Mouse (Mus musculus) bone marrow, adult 2 months (tissue): Measurements from ENCODE around the gene Msrb3. TPM values are rescaled to one million over a fixed set of nuclear protein-coding genes. Genes with fewer than 3 reads are reported as not detected.

Experiments used
- H3K27ac ChIP-seq: fragments of 200-500 bp; 2 replicates; pipeline ENCODE4 v1.5.1; 2012; ENCODE audit warnings: low read depth, mild to moderate bottlenecking, control low read depth, inconsistent platforms, low read length; ENCODE audit not compliant: control insufficient read depth, poor library complexity, insufficient read depth
- H3K4me1 ChIP-seq: fragments of 200-500 bp; 2 replicates; pipeline ENCODE4 v1.6.1; 2011; ENCODE audit warnings: low read length; ENCODE audit not compliant: control insufficient read depth, insufficient read depth
- H3K4me3 ChIP-seq: fragments of 200-500 bp; replicated peaks from 2 replicates; pipeline ENCODE3; 2011; ENCODE audit warnings: mild to moderate bottlenecking, low read depth, low read length, control low read depth; ENCODE audit not compliant: control insufficient read depth
- CTCF ChIP-seq: fragments of 200-500 bp; IDR thresholded peaks from 2 replicates; pipeline ENCODE4 v1.5.1; 2011; ENCODE audit warnings: low read length, control low read depth; ENCODE audit not compliant: control insufficient read depth, insufficient read depth
- POLR2A ChIP-seq: fragments of 200-500 bp; IDR thresholded peaks from 2 replicates; pipeline ENCODE4 v1.6.1; 2011; ENCODE audit warnings: low read depth, mild to moderate bottlenecking, control low read depth, low read length, borderline replicate concordance; ENCODE audit not compliant: control insufficient read depth
- WGBS: fragments of 180-500 bp; shearing (Covaris S2); methylation state at CpG from one replicate; pipeline ENCODE4 v1.1.7; 2018; 5-methylcytosine and 5-hydroxymethylcytosine counted together
- polyA plus RNA-seq: library from polyadenylated mRNA; stranded (reverse); fragments of >200 nt; gene quantifications from 2 replicates; pipeline ENCODE4 v1.2.4, GENCODE M21; 2011; ENCODE audit warnings: low replicate concordance; ENCODE audit not compliant: missing spikeins, insufficient read depth, insufficient read length

Gene Msrb3
- polyA plus RNA-seq, 1 experiment, result 3.7 TPM

- TF ChIP-seq POLR2A, result no peak
- TF ChIP-seq CTCF, result no peak
- 81% methylated on average over 4 of the region's 4 CpGs for WGBS
- no peak overlapping the region for H3K4me3 ChIP-seq
These were observed 7.8 kb downstream of the Msrb3 start for GRCm38 (mm10) chr10:120891131-120891530.

GRCm38 (mm10) chr10:120890592-120890991 lies 8.3 kb downstream of the Msrb3 start:
- WGBS, result 87% methylated on average over 1 of the region's 1 CpGs
- no peak for TF ChIP-seq CTCF
- TF ChIP-seq POLR2A, result no peak
- no peaks in the 10 kb centered on the region for H3K4me1 ChIP-seq
- no peak overlapping the region for H3K4me3 ChIP-seq
- no peak overlapping the region for H3K27ac ChIP-seq

More at GRCm38 (mm10) chr10:120891131-120891530, 7.8 kb downstream of the Msrb3 start:
- H3K27ac ChIP-seq, result no peak overlapping the region
- no peaks in the 10 kb centered on the region for H3K4me1 ChIP-seq

- TF ChIP-seq CTCF (no peak), POLR2A (no peak)
- Histone ChIP-seq H3K27ac (no peak overlapping the region), H3K4me1 (no peaks in the 10 kb centered on the region), H3K4me3 (no peak overlapping the region)
- WGBS, result 90% methylated on average over 8 of the region's 8 CpGs
These were observed 10.4 kb downstream of the Msrb3 start for GRCm38 (mm10) chr10:120888531-120888930.

GRCm38 (mm10) chr10:120884220-120884619 lies 14.7 kb downstream of the Msrb3 start:
- TF ChIP-seq POLR2A, result no peak
- no peak for TF ChIP-seq CTCF
- 86% methylated on average over 14 of the region's 14 CpGs for WGBS
- H3K4me3 ChIP-seq, result no peak overlapping the region
- H3K27ac ChIP-seq, result no peak overlapping the region
- H3K4me1 ChIP-seq, result no peaks in the 10 kb centered on the region; the same call in 1 of the 2 replicates

GRCm38 (mm10) chr10:120883732-120884131 lies 15.2 kb downstream of the Msrb3 start:
- no peak overlapping the region for H3K4me3 ChIP-seq
- H3K4me1 ChIP-seq, result no peaks in the 10 kb centered on the region; the same call in 1 of the 2 replicates
- no peak for TF ChIP-seq CTCF
- TF ChIP-seq POLR2A, result no peak
- no peak overlapping the region for H3K27ac ChIP-seq
- WGBS, result 69% methylated on average over 4 of the region's 4 CpGs

- H3K4me1 ChIP-seq, result no peaks in the 10 kb centered on the region; the same call in 1 of the 2 replicates
- H3K27ac ChIP-seq, result peak overlapping the region; percentile 93
- no peak overlapping the region for H3K4me3 ChIP-seq
- TF ChIP-seq POLR2A, result no peak
- no peak for TF ChIP-seq CTCF
- 12% methylated on average over 7 of the region's 7 CpGs for WGBS
These were observed 15.9 kb downstream of the Msrb3 start for GRCm38 (mm10) chr10:120883069-120883415.

GRCm38 (mm10) chr10:120882347-120883068 lies 16.4 kb downstream of the Msrb3 start:
- TF ChIP-seq POLR2A (no peak), CTCF (no peak)
- 1% methylated on average over 17 of the region's 17 CpGs for WGBS
- Histone ChIP-seq H3K4me3 (peak overlapping the region; percentile 60), H3K27ac (peak overlapping the region; percentile 93), H3K4me1 (no peaks in the 10 kb centered on the region; the same call in 1 of the 2 replicates)

GRCm38 (mm10) chr10:120876549-120877270 lies 22.2 kb downstream of the Msrb3 start:
- Histone ChIP-seq H3K4me1 (no peaks in the 10 kb centered on the region; the same call in 1 of the 2 replicates), H3K4me3 (no peak overlapping the region), H3K27ac (no peak overlapping the region)
- no peak for TF ChIP-seq POLR2A
- TF ChIP-seq CTCF, result no peak
- WGBS, result 78% methylated on average over 20 of the region's 20 CpGs

- Histone ChIP-seq H3K4me1 (no peaks in the 10 kb centered on the region; the same call in 1 of the 2 replicates), H3K4me3 (no peak overlapping the region), H3K27ac (no peak overlapping the region)
- WGBS, result 18% methylated on average over 26 of the region's 26 CpGs
- TF ChIP-seq CTCF (peak; percentile 97), POLR2A (no peak)
These were observed 23.0 kb downstream of the Msrb3 start for GRCm38 (mm10) chr10:120875672-120876463.
